Mouse (Mus musculus): ENCODE measurements around the gene Fabp3. TPM values are rescaled to one million over a fixed set of nuclear protein-coding genes. Genes with fewer than 3 reads are reported as not detected.

The Fabp3 gene
- 24.4 and 26.8 TPM in 2 replicates for polyA plus RNA-seq (2015; fragmentation: Nextera tagmentation; extraction: Ambion mirVana)

GRCm38 (mm10) chr4:130308231-130309081 is at the start of gene Fabp3, which contains the start of gene Gm10570:
TSS of gene Fabp3 (plus strand) at chr4:130308595.
TSS of gene Gm10570 (minus strand) at chr4:130308674.

DNA sequence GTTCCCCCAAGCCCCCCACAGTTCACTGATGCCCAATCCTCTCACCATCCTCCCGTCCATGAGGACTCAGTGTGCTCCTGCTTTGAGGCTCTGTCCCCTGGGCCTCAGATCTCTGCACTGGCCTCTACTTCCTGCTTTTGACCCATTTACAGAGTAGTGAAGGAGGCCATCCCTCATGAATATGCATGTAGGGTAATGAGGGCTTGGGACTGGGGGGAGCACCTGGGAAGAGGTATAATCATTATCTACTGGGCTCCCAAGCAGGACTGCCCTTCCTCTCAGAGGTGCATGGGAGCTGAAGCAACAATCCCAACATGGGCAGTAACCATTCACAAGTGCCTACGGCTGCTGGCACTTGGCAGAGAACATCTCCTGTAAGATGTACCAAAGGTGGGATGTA is 29.3 kb upstream of the Fabp3 start, which contains the start of gene Serinc2:
Gene Serinc2, minus strand, starts transcription at position 101 of the 400 bp plus-strand sequence.

DNA sequence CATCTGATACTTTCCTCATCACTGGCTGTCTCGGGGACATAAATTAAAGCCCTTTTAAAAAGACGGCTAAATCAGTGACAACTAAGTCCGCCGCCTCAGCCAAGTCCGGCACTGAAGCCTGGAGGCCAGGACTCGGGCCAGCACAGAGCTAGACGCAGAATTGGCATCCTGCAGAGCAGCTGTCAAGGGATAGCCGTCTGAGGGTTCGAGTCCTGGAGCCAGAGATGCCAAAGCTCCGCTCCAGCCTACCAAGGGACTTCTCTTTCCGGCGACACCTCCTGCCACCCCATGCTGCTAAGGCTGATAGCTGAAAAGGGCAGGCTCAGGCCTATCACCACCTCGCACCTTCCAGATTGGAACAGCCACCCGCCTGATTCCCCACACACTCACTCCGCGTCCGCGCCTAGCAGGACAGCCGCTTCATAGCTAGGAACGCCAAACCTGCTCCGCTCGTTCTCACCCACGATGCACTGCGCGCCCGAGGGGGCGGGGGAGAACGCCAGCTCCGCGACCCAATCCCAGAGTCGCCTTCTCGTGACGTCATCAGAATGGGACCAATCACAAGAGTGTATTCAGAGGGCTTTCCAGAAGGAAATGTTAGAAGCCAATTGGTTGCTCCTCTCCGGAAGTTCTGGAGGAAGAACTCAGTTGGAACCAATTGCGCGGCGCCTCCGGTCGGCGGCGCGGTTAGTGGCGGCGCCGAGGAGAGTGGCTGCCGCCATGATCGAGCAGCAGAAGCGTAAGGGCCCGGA is 51.3 kb downstream of the Fabp3 start, which contains the start of the genes Zcchc17 and Snrnp40:
Gene Zcchc17, minus strand, starts transcription at position 458 of the 752 bp plus-strand sequence.
Gene Snrnp40, plus strand, starts transcription at position 647 of the 752 bp plus-strand sequence.

Other genes starting within 250 kb of the Fabp3 start
- 56.3 and 63.0 TPM in 2 replicates for gene Pef1, start 206.0 kb upstream of the Fabp3 start, polyA plus RNA-seq (2015; fragmentation: Nextera tagmentation; extraction: Ambion mirVana)
- gene Hcrtr1, start 169.2 kb upstream of the Fabp3 start, polyA plus RNA-seq (2015; fragmentation: Nextera tagmentation; extraction: Ambion mirVana), result 2.3 TPM in 2 replicates
- gene Tinagl1, start 133.5 kb upstream of the Fabp3 start, polyA plus RNA-seq (2015; fragmentation: Nextera tagmentation; extraction: Ambion mirVana), result 962 and 1,015 TPM in 2 replicates
- not detected in 2 replicates for gene Gm853, start 86.2 kb upstream of the Fabp3 start, polyA plus RNA-seq (2015; fragmentation: Nextera tagmentation; extraction: Ambion mirVana)
- 43.7 and 50.2 TPM in 2 replicates for gene Serinc2, start 29.4 kb upstream of the Fabp3 start, polyA plus RNA-seq (2015; fragmentation: Nextera tagmentation; extraction: Ambion mirVana)
- 0.64 and 0.70 TPM in 2 replicates for gene Gm10570, start 79 bp downstream of the Fabp3 start, polyA plus RNA-seq (2015; fragmentation: Nextera tagmentation; extraction: Ambion mirVana)
- gene Zcchc17, start 51.3 kb downstream of the Fabp3 start, polyA plus RNA-seq (2015; fragmentation: Nextera tagmentation; extraction: Ambion mirVana), result 37.7 and 45.6 TPM in 2 replicates
- 52.4 and 53.9 TPM in 2 replicates for gene Snrnp40, start 51.5 kb downstream of the Fabp3 start, polyA plus RNA-seq (2015; fragmentation: Nextera tagmentation; extraction: Ambion mirVana)

Measured in urinary bladder, postnatal 0 days (tissue).